Mouse (Mus musculus): ENCODE results near the gene Pheta2. TPM values are rescaled to one million over a fixed set of nuclear protein-coding genes. Genes with fewer than 3 reads are reported as not detected.
A peak's percentile ranks its signal among the peaks of the same experiment; 100 is the strongest.

Pheta2 gene
- polyA plus RNA-seq, 1 experiment from 2014 or later = 43.9 TPM

- Histone ChIP-seq H3K27ac (replicated peaks) (peak overlapping the region; percentile 100), H3K9ac (peak overlapping the region; percentile 83), H3K36me3 (replicated peaks) (peaks cover 39% of the 10 kb centered on the region), H3K9me3 (replicated peaks) (no peaks in the 10 kb centered on the region), H3K27me3 (no peaks in the 10 kb centered on the region), H3K4me3 (replicated peaks) (peak overlapping the region; percentile 71), H3K4me1 (replicated peaks) (peaks cover 87% of the 10 kb centered on the region), H3K4me2 (peak overlapping the region; percentile 84)
- 82% methylated on average over 27 of the region's 27 CpGs for WGBS (ENCODE audit: insufficient replicate concordance)
- ATAC-seq (ENCODE audit: insufficient read depth) = no peak
Measured at GRCm38 (mm10) chr15:82343368-82344287, 4.9 kb downstream of the Pheta2 start.

- H3K27ac ChIP-seq (replicated peaks) = peak overlapping the region; percentile 100
- H3K9ac ChIP-seq = peak overlapping the region; percentile 83
- H3K4me2 ChIP-seq = peak overlapping the region; percentile 84
- peaks cover 89% of the 10 kb centered on the region for H3K4me1 ChIP-seq (replicated peaks)
- no peaks in the 10 kb centered on the region for H3K27me3 ChIP-seq
- H3K4me3 ChIP-seq (replicated peaks) = peak overlapping the region; percentile 71
- H3K36me3 ChIP-seq (replicated peaks) = peaks cover 53% of the 10 kb centered on the region
- 48% methylated on average over 6 of the region's 6 CpGs for WGBS (ENCODE audit: insufficient replicate concordance)
- ATAC-seq (ENCODE audit: insufficient read depth) = no peak
- no peaks in the 10 kb centered on the region for H3K9me3 ChIP-seq (replicated peaks)
Measured at GRCm38 (mm10) chr15:82344971-82345370, 6.2 kb downstream of the Pheta2 start.

GRCm38 (mm10) chr15:82345820-82346470 lies 7.2 kb downstream of the Pheta2 start:
- peak overlapping the region; percentile 96 for H3K27ac ChIP-seq (replicated peaks)
- peaks cover 63% of the 10 kb centered on the region for H3K36me3 ChIP-seq (replicated peaks)
- no peaks in the 10 kb centered on the region for H3K27me3 ChIP-seq
- peaks cover 89% of the 10 kb centered on the region for H3K4me1 ChIP-seq (replicated peaks)
- peak overlapping the region; percentile 84 for H3K4me2 ChIP-seq
- H3K4me3 ChIP-seq (replicated peaks) = peak overlapping the region; percentile 82
- H3K9ac ChIP-seq = peak overlapping the region; percentile 77
- no peaks in the 10 kb centered on the region for H3K9me3 ChIP-seq (replicated peaks)
- ATAC-seq (ENCODE audit: insufficient read depth) = peak; percentile 86
- under 1% methylated on average over 51 of the region's 51 CpGs for WGBS (ENCODE audit: insufficient replicate concordance)

GRCm38 (mm10) chr15:82346580-82347302 lies 8.0 kb downstream of the Pheta2 start:
- Histone ChIP-seq H3K4me1 (replicated peaks) (peaks cover 90% of the 10 kb centered on the region), H3K9me3 (replicated peaks) (no peaks in the 10 kb centered on the region), H3K36me3 (replicated peaks) (peaks cover 65% of the 10 kb centered on the region), H3K27me3 (no peaks in the 10 kb centered on the region), H3K4me2 (peak overlapping the region; percentile 84), H3K9ac (peak overlapping the region; percentile 77), H3K4me3 (replicated peaks) (peak overlapping the region; percentile 82), H3K27ac (replicated peaks) (peak overlapping the region; percentile 96)
- 35% methylated on average over 14 of the region's 14 CpGs for WGBS (ENCODE audit: insufficient replicate concordance)
- ATAC-seq (ENCODE audit: insufficient read depth) = no peak

- ATAC-seq (ENCODE audit: insufficient read depth) = no peak
- no peaks in the 10 kb centered on the region for H3K27me3 ChIP-seq
- no peaks in the 10 kb centered on the region for H3K9me3 ChIP-seq (replicated peaks)
- peak overlapping the region; percentile 77 for H3K9ac ChIP-seq
- H3K4me3 ChIP-seq (replicated peaks) = peak overlapping the region; percentile 82
- peaks cover 92% of the 10 kb centered on the region for H3K4me1 ChIP-seq (replicated peaks)
- H3K36me3 ChIP-seq (replicated peaks) = peaks cover 65% of the 10 kb centered on the region
- H3K4me2 ChIP-seq = peak overlapping the region; percentile 84
- peak overlapping the region; percentile 96 for H3K27ac ChIP-seq (replicated peaks)
- 60% methylated on average over 4 of the region's 4 CpGs for WGBS (ENCODE audit: insufficient replicate concordance)
Measured at GRCm38 (mm10) chr15:82347303-82347676, 8.5 kb downstream of the Pheta2 start.

GRCm38 (mm10) chr15:82347852-82348251 lies 9.1 kb downstream of the Pheta2 start:
- Histone ChIP-seq H3K4me1 (replicated peaks) (peaks cover 92% of the 10 kb centered on the region), H3K9me3 (replicated peaks) (no peaks in the 10 kb centered on the region), H3K9ac (0 out of 2 replicates have a peak overlapping the region, but pooled peaks have one; percentile 77), H3K27me3 (no peaks in the 10 kb centered on the region), H3K4me2 (peak overlapping the region; percentile 84), H3K4me3 (replicated peaks) (peak overlapping the region; percentile 82), H3K36me3 (replicated peaks) (peaks cover 65% of the 10 kb centered on the region), H3K27ac (replicated peaks) (peak overlapping the region; percentile 77)
- ATAC-seq (ENCODE audit: insufficient read depth) = no peak
- WGBS (ENCODE audit: insufficient replicate concordance) = 89% methylated on average over 12 of the region's 12 CpGs

GRCm38 (mm10) chr15:82348258-82348998 lies 9.7 kb downstream of the Pheta2 start:
- Histone ChIP-seq H3K4me3 (replicated peaks) (no peak overlapping the region), H3K9ac (no peak overlapping the region), H3K4me2 (peak overlapping the region; percentile 84), H3K9me3 (replicated peaks) (no peaks in the 10 kb centered on the region), H3K4me1 (replicated peaks) (peaks cover 90% of the 10 kb centered on the region), H3K27me3 (no peaks in the 10 kb centered on the region), H3K36me3 (replicated peaks) (peaks cover 60% of the 10 kb centered on the region), H3K27ac (replicated peaks) (peak overlapping the region; percentile 77)
- ATAC-seq (ENCODE audit: insufficient read depth) = no peak
- 71% methylated on average over 8 of the region's 8 CpGs for WGBS (ENCODE audit: insufficient replicate concordance)

- H3K27ac ChIP-seq (replicated peaks) = peak overlapping the region; percentile 77
- no peaks in the 10 kb centered on the region for H3K27me3 ChIP-seq
- no peak overlapping the region for H3K4me3 ChIP-seq (replicated peaks)
- WGBS (ENCODE audit: insufficient replicate concordance) = 82% methylated on average over 2 of the region's 2 CpGs
- H3K4me2 ChIP-seq = no peak overlapping the region
- H3K9me3 ChIP-seq (replicated peaks) = no peaks in the 10 kb centered on the region
- ATAC-seq (ENCODE audit: insufficient read depth) = no peak
- peaks cover 85% of the 10 kb centered on the region for H3K4me1 ChIP-seq (replicated peaks)
- no peak overlapping the region for H3K9ac ChIP-seq
- peaks cover 54% of the 10 kb centered on the region for H3K36me3 ChIP-seq (replicated peaks)
Measured at GRCm38 (mm10) chr15:82348999-82349341, 10.2 kb downstream of the Pheta2 start.

GRCm38 (mm10) chr15:82350349-82350748 lies 11.6 kb downstream of the Pheta2 start:
- Histone ChIP-seq H3K27ac (replicated peaks) (peak overlapping the region; percentile 77), H3K27me3 (no peaks in the 10 kb centered on the region), H3K9ac (no peak overlapping the region; the same call in 1 of the 2 replicates), H3K9me3 (replicated peaks) (no peaks in the 10 kb centered on the region), H3K4me2 (no peak overlapping the region), H3K4me3 (replicated peaks) (no peak overlapping the region), H3K4me1 (replicated peaks) (peaks cover 81% of the 10 kb centered on the region), H3K36me3 (replicated peaks) (peaks cover 40% of the 10 kb centered on the region)
- ATAC-seq (ENCODE audit: insufficient read depth) = no peak
- WGBS (ENCODE audit: insufficient replicate concordance) = 88% methylated on average over 4 of the region's 4 CpGs

GRCm38 (mm10) chr15:82351480-82351879 lies 12.7 kb downstream of the Pheta2 start:
- Histone ChIP-seq H3K9ac (peak overlapping the region; percentile 39; the same call in 1 of the 2 replicates), H3K9me3 (replicated peaks) (no peaks in the 10 kb centered on the region), H3K27me3 (no peaks in the 10 kb centered on the region), H3K4me3 (replicated peaks) (peak overlapping the region; percentile 83), H3K27ac (replicated peaks) (peak overlapping the region; percentile 77), H3K4me1 (replicated peaks) (peaks cover 85% of the 10 kb centered on the region), H3K4me2 (peak overlapping the region; percentile 88), H3K36me3 (replicated peaks) (peaks cover 40% of the 10 kb centered on the region)
- 21% methylated on average over 3 of the region's 3 CpGs for WGBS (ENCODE audit: insufficient replicate concordance)
- no peak for ATAC-seq (ENCODE audit: insufficient read depth)
